Mouse (Mus musculus) layer of hippocampus, postnatal 25 days (tissue): ENCODE data around the gene Rev1. TPM values are rescaled to one million over a fixed set of nuclear protein-coding genes. Genes with fewer than 3 reads are reported as not detected.
"Not testable (repeated sequence)": the region's sequence is repeated elsewhere in the genome, so short reads cannot be mapped to it uniquely, and the experiment has no call there.

Experiments used
- DNase-seq, 2 experiments: peaks; one replicate each; pipeline ENCODE4 v3.0.0; 2022; ENCODE audit warnings: mixed read lengths in 2 of 2, low spot score in 1 of 2; ENCODE audit errors: extremely low spot score in 1 of 2
- total RNA-seq, 2 experiments: library from RNA; stranded (reverse); gene quantifications; 2 replicates each; pipeline ENCODE4 v1.2.3; 2021

Gene Rev1
- total RNA-seq, 2 experiments from 2014 or later, result 29.9 to 37.3 TPM

- no peak for DNase-seq
Measured at GRCm38 (mm10) chr1:38071326-38071725, 58.3 kb downstream of the Rev1 start.

GRCm38 (mm10) chr1:38067276-38067675, 62.3 kb downstream of the Rev1 start:
- DNase-seq, result no peak

GRCm38 (mm10) chr1:38062156-38062555, 67.4 kb downstream of the Rev1 start:
- DNase-seq, result not testable (repeated sequence)

- no peak for DNase-seq
Measured at GRCm38 (mm10) chr1:38058417-38058816, 71.2 kb downstream of the Rev1 start.

GRCm38 (mm10) chr1:38055176-38055575, 74.4 kb downstream of the Rev1 start:
- no peak for DNase-seq

GRCm38 (mm10) chr1:38049562-38049961, 80.0 kb downstream of the Rev1 start:
- DNase-seq, result no peak

GRCm38 (mm10) chr1:38048121-38048520, 81.5 kb downstream of the Rev1 start:
- DNase-seq, result no peak

GRCm38 (mm10) chr1:38038898-38039297, 90.7 kb downstream of the Rev1 start:
- DNase-seq, result no peak

GRCm38 (mm10) chr1:38037375-38037774, 92.2 kb downstream of the Rev1 start:
- peak in 1 of 2 experiments; percentile 44 for DNase-seq

- DNase-seq, result no peak
Measured at GRCm38 (mm10) chr1:38035521-38035920, 94.1 kb downstream of the Rev1 start.

- no peak for DNase-seq
Measured at GRCm38 (mm10) chr1:38031391-38031790, 98.2 kb downstream of the Rev1 start.

GRCm38 (mm10) chr1:38027301-38027700, 102.3 kb downstream of the Rev1 start:
- DNase-seq, result no peak

GRCm38 (mm10) chr1:38014551-38015203, 114.9 kb downstream of the Rev1 start:
- DNase-seq, result no peak

- no peak for DNase-seq
Measured at GRCm38 (mm10) chr1:38012509-38012908, 117.1 kb downstream of the Rev1 start.

GRCm38 (mm10) chr1:38012104-38012503, 117.5 kb downstream of the Rev1 start:
- DNase-seq, result no peak

- no peak for DNase-seq
Measured at GRCm38 (mm10) chr1:38011647-38012046, 118.0 kb downstream of the Rev1 start.

- no peak for DNase-seq
Measured at GRCm38 (mm10) chr1:38006741-38007140, 122.9 kb downstream of the Rev1 start.

- no peak for DNase-seq
Measured at GRCm38 (mm10) chr1:38003046-38003445, 126.6 kb downstream of the Rev1 start.

Other genes with a start within 250 kb of the Rev1 start
- 10 to 100 TPM in 1 of 2 experiments, 1 to 10 TPM in 1; 9.9 to 10.6 TPM for gene Mitd1, start 239.4 kb downstream of the Rev1 start, total RNA-seq
- 100 to 1,000 TPM; 138 to 142 TPM for gene Mrpl30, start 239.3 kb downstream of the Rev1 start, total RNA-seq
- under 1 TPM in 1 of 2 experiments, not detected in 1; 0.10 TPM for gene Lyg2, start 213.3 kb downstream of the Rev1 start, total RNA-seq
- gene Lyg1, start 172.0 kb downstream of the Rev1 start, total RNA-seq, result not detected
- 10 to 100 TPM; 62.4 to 64.2 TPM for gene Txndc9, start 131.9 kb downstream of the Rev1 start, total RNA-seq
- 10 to 100 TPM; 41.5 to 47.4 TPM for gene Eif5b, start 131.8 kb downstream of the Rev1 start, total RNA-seq